Mouse (Mus musculus) urinary bladder, adult 2 months (tissue): ENCODE data around the gene Ubl4b. TPM values are rescaled to one million over a fixed set of nuclear protein-coding genes. Genes with fewer than 3 reads are reported as not detected.

ENCODE experiments used
- DNase-seq: peaks from one replicate; pipeline ENCODE4 v3.0.0; 2022; ENCODE audit warnings: low spot score
- polyA plus RNA-seq: library from polyadenylated mRNA; depleted of rRNA; stranded (reverse); fragments of >200 nt; gene quantifications from 2 replicates; pipeline ENCODE4 v1.2.3, GENCODE M21; 2012

Ubl4b gene
- polyA plus RNA-seq, 1 experiment = not detected

GRCm38 (mm10) chr3:107568721-107569120, 13.8 kb upstream of the Ubl4b start:
- DNase-seq = no peak

GRCm38 (mm10) chr3:107567766-107568165, 12.9 kb upstream of the Ubl4b start:
- no peak for DNase-seq

GRCm38 (mm10) chr3:107565331-107565730, 10.5 kb upstream of the Ubl4b start:
- DNase-seq = no peak

DNA sequence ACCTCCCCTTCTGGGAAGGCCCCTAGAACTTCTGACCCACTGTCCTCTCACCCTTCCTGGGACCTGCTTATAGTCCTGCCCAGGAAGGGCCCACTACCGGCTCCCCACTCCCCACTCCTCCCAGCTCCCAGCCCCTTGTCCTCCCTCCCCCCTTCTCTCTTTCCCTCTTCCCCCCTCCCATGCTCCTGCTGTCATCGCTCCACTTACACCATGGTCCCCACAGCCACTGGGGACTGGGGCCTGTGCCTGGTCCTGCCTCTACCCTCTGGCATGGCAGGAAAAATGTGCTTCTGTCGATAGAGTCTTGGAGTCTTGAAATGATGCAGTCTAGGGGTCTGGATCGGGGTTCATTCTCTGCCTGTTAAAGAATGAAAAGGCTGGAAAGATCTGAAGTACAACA, 9.0 kb upstream of the Ubl4b start:
- DNase-seq = no peak

GRCm38 (mm10) chr3:107562591-107562990, 7.7 kb upstream of the Ubl4b start:
- no peak for DNase-seq

DNA sequence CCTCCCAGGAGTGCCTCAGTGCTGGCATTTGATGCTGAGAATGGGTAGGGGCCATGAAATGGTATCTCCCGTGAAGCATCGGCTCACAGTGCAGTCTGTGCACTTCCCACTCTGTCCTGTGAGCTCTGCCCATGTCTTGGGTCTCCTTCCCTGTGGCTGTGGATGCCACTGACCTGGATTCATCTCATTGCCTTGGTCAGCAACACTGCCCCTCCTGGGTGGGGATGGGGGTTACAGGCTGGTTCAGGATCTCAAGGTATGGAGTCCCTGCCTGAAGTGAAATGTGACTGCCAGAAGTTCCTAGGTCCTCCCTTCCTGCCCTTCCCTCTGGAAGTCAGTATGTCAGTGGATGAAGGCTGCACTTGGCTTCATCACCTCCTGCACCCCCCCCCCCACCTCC, 7.2 kb upstream of the Ubl4b start:
- DNase-seq = no peak

DNA sequence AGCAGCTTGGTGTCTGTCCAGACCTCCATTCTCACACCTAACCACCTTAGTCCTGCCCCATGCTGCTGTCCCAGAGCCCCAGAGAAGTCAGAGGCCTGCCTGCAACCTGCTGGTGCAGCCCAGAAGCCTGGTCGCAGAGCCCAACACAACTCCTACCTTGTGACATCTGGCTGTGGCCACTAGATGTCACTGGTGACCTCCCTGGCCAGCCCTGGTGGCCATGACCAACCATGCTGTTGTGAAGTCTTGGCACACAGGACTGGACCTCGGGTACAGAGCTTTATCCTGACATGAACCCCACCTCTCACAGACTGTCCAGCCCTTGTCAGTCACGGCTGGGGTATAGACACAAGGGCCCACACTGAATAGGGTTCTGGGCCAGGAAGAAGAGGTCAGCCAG, 4.3 kb upstream of the Ubl4b start:
- peak; percentile 47 for DNase-seq

DNA sequence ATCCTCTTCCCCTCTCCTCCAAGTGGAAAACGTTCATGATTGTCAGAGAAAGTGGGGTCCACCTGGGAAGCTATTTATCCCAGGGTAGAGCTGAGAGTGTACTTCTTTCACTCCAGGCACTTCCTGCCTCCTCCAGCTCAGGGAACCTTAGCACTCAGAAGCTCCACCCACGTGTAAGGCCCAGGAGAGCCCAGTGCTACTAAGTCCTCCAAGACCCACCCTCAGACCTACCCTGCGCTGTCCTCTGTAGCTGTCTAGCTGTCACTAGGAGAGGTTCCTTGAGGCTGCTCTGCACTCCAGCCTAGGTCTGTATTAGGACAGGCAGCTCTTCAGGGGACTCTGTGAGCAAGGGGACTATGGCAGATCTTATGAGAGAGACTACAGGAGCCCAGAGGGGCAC, 3.9 kb upstream of the Ubl4b start:
- no peak for DNase-seq

DNA sequence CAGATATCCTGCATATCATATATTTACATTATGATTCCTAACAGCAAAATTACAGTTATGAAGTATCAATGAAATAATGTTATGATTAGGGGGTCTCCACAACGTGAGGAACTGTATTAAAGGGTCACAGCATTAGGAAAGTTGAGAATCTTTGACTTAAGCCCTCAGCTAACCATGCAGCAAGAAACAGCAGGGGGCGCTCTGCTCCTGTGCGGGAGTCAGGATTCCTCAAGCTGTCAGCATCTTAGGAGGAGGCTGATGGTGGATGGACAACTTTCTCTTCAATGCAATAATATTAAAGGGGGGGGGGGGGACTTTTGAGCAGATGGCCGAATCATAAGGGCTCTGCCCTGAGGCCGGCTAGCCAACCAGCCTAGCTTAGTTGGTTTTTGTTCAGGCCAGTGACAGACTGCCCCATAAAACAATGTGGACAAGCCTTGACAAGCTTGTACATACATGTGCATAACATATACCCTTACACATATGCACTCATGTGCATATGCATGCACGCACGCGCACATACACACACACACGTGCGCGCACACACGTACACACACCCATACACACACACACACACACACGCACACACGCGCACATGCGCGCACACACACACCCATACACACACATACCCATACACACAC, 4.3 kb downstream of the Ubl4b start:
- no peak for DNase-seq

GRCm38 (mm10) chr3:107546956-107547355, 7.9 kb downstream of the Ubl4b start:
- no peak for DNase-seq

- no peak for DNase-seq
These were observed 9.0 kb downstream of the Ubl4b start for GRCm38 (mm10) chr3:107545716-107546412.

GRCm38 (mm10) chr3:107545278-107545677, 9.6 kb downstream of the Ubl4b start:
- no peak for DNase-seq

DNA sequence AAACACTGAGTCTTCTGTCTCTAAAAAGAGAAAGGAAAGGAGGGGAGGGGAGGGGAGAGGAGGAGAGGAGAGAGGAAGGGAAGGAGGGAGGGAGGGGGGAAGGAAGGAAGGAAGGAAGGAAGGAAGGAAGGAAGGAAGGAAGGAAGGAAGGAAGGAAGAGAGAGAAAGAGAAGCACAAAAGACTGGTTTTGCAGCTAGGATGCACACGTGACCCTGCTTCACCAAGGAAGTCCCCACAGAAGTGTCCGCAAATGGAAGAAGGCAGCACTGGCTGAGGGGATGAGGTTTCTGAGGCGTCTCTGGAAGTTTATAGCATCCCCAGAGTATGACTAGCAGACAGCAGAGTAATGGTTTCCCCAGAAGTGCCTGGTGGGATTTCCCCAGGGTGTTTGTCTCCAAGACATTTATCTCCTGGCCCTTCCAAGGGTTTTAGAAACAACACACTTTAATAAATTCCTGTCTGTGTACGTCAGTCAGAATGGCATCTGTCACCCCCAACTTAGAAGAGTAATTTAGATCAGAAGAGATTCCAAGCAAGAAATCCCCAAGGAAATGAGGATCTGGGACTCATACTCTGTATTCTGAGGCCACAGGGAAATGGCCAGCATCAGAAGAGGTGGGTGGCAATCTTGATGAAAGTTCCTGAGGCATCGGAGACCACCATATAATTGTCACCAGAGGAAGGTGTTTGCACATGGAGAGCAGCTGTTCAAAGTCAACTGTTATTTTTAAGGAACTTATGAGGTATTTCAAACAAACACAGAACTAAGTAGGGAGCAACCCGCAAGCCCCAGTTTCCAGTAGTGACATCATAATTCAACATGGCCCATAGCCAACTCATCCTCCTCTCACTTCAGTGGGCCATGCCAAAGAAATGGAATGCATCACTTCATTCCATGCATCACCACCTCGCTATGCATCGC, 11.5 kb downstream of the Ubl4b start:
- DNase-seq = no peak

DNA sequence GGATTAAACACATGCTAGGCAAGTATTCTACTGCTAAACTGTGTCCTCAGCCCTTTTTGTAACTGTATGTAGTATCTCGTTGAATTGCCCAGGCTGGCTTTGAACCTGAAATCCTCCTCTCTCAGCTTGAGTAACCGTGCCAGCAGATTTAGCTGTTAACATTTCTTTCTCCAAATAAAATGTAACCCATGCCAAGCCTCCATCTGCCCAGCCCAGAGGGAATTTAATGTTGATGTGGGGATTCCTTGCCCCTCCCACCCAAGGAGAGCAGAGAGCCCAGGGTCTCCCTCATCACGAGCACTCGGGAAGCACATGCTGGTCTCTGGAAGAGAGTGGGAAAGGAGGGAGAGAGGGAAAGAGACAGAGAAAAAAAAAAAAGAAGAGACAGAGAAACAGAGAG, 12.3 kb downstream of the Ubl4b start:
- no peak for DNase-seq

DNA sequence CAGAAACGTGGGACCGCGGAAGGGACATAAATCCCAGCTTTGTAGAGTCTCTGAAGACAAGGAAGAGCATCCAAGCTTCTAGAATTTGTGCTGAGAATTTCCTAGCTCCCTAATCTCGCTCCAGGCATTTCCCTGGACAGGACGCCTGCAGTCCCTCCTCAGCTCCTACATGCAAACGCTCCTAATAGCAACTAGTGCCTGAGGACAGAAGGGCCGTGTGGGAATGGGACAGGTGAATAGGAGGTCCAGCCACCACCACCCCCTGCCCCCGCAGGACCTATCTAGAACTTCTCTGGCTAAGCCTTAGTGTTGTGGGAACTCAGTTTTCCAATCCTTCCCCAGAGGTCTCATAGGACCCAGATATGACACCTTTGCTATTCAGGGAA, 17.4 kb downstream of the Ubl4b start:
- no peak for DNase-seq

GRCm38 (mm10) chr3:107536810-107537503, 17.9 kb downstream of the Ubl4b start:
- DNase-seq = no peak

DNA sequence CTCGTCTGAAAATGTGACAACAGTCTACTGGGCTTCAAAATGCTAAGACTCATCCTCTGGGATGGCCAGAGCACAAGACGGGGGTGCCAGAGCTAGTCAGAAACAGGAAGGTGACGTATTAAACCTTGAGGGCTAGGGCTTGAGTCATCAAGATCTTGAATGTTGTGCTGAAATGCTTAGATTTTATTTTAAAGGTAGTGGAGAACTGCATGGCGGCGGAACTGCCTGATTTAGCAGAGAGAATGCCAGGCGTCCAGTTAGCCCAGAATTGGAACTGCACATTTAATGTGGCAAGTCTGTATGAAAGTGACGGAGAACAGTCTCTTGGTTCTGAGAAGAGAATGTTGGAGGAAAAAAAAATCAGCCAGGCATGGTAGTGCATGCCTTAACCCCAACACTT, 19.9 kb downstream of the Ubl4b start:
- no peak for DNase-seq

GRCm38 (mm10) chr3:107533532-107533931, 21.3 kb downstream of the Ubl4b start:
- no peak for DNase-seq

GRCm38 (mm10) chr3:107530581-107530980, 24.3 kb downstream of the Ubl4b start:
- no peak for DNase-seq

DNA sequence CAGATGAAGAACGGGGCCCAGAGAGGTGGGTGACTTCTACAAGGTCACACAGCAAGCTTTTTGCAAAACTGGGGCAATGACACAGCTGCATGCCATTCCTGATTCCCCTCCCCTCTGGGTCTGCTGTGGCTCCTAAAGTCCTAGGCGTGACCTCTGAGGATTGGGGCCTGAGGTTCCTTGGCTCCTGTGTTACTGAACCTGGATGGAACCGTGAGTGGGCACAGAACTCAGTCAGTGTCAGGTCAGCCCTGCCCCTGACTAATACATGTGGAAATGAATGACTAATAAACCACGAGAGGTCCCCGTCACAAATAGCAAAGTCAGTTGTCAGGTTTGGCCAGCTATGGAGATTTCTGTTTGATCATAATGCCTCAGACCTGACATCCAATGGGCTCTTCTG, 25.7 kb downstream of the Ubl4b start:
- DNase-seq = no peak

DNA sequence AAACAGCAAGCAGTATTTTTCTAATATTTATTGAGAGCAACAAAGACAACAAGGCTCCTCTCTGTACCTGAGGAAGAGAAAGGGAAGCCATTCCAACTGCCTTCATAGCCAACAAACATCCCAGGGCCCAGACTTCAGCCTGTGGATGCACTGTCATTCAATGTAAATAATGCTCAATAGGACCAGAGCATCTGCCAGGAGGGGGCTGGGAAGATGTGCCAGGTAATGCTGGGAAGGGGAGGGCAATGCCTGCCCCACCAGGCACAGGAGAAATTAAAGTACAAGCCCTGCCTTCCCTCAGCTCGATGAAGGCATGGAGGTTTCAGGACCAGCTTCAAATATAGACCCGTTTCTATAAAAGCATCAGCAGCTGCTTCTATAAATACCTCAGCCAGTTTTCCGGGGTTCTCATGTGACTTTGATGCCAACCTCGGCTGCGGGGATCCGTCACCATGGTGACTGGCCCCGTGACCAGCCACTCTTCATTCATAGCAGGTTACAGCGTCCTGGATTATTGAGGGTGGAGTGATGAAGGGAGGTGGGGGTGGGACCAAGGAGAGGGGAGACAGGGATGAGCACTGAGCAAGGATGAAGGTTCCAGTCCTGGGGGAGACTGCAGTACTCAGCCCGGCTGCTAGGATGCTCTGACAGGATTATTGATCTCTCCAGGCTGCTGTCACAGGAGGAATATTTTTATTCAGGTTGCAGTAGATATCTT, 26.3 kb downstream of the Ubl4b start:
- DNase-seq = no peak
